Mouse (Mus musculus) intestine, embryonic 16.5 days (tissue): ENCODE results near the gene Zfhx3. TPM values are rescaled to one million over a fixed set of nuclear protein-coding genes. Genes with fewer than 3 reads are reported as not detected.

Experiments used
- ATAC-seq: fragments of 200-750 bp; cut with Nextera tagmentation; 2 replicates; pipeline ENCODE4 v1.8.0; 2017; ENCODE audit warnings: moderate TSS enrichment, moderate library complexity
- H3K27ac ChIP-seq: fragments of 300-500 bp; sonication (generic); 2 replicates; pipeline ENCODE4 v1.5.1; 2014; ENCODE audit warnings: mild to moderate bottlenecking, low read length
- H3K27me3 ChIP-seq: fragments of 300-500 bp; sonication (generic); replicated peaks from 2 replicates; pipeline ENCODE4 v1.6.1; 2014; ENCODE audit warnings: low read length, control low read depth, mixed read lengths; ENCODE audit not compliant: control insufficient read depth, insufficient read depth
- H3K36me3 ChIP-seq: fragments of 300-500 bp; sonication (generic); 2 replicates; pipeline ENCODE4 v1.6.1; 2014; ENCODE audit warnings: low read length, control low read depth; ENCODE audit not compliant: control insufficient read depth, insufficient read depth
- H3K4me1 ChIP-seq: fragments of 300-500 bp; sonication (generic); 2 replicates; pipeline ENCODE4 v1.6.1; 2014; ENCODE audit warnings: low read length, control low read depth, mixed read lengths; ENCODE audit not compliant: control insufficient read depth, insufficient read depth
- H3K4me2 ChIP-seq: fragments of 300-500 bp; sonication (generic); 2 replicates; pipeline ENCODE4 v1.6.1; 2014; ENCODE audit warnings: low read depth, low read length, control low read depth
- H3K4me3 ChIP-seq: fragments of 300-500 bp; sonication (generic); 2 replicates; pipeline ENCODE4 v1.5.1; 2014; ENCODE audit warnings: mild to moderate bottlenecking, low read length
- H3K9ac ChIP-seq: fragments of 300-500 bp; sonication (generic); 2 replicates; pipeline ENCODE4 v1.6.1; 2014; ENCODE audit warnings: low read depth, low read length
- H3K9me3 ChIP-seq: fragments of 300-500 bp; sonication (generic); 2 replicates; pipeline ENCODE4 v1.6.1; 2016; ENCODE audit warnings: low read length, control low read depth; ENCODE audit not compliant: control insufficient read depth
- WGBS: fragments of 180-500 bp; shearing (Covaris S2); extraction: QIAGEN DNeasy Blood & Tissue Kit; methylation state at CpG from one replicate; pipeline ENCODE4 v1.1.7; 2014; 5-methylcytosine and 5-hydroxymethylcytosine counted together
- polyA plus RNA-seq: library from polyadenylated mRNA; unstranded; fragments of >200 nt; fragmentation: Nextera tagmentation; extraction: Ambion mirVana; gene quantifications from 2 replicates; pipeline ENCODE4 v1.2.1, GENCODE M21; 2015

Gene Zfhx3
- polyA plus RNA-seq, 1 experiment from 2014 or later = 6.1 TPM

DNA sequence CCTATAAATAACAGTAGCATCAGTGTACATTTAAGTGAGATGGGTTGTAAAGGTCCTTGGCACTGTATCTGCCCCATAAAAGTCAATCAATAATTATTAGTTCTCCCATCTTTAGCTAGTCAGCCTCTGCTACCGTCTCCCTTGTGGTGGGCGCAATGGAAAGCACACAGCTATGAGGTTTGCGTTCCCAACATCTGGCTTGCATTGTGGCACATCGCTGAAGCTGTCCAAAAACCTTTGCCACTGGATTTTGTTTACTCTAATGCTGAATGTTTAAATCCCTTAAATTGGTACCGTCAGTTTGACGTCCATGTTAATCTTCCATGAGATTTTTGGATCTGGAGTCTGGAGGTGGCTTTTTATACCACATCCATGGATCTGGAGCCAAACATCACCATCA is 428.3 kb downstream of the Zfhx3 start:
- WGBS = 75% methylated on average over 6 of the region's 6 CpGs
- Histone ChIP-seq H3K36me3 (no peaks in the 10 kb centered on the region), H3K27me3 (no peaks in the 10 kb centered on the region), H3K4me3 (no peak overlapping the region), H3K4me2 (no peak overlapping the region), H3K9ac (no peak overlapping the region), H3K27ac (no peak overlapping the region), H3K4me1 (peaks cover 5% of the 10 kb centered on the region; the same call in 1 of the 2 replicates), H3K9me3 (no peaks in the 10 kb centered on the region)
- ATAC-seq = no peak

DNA sequence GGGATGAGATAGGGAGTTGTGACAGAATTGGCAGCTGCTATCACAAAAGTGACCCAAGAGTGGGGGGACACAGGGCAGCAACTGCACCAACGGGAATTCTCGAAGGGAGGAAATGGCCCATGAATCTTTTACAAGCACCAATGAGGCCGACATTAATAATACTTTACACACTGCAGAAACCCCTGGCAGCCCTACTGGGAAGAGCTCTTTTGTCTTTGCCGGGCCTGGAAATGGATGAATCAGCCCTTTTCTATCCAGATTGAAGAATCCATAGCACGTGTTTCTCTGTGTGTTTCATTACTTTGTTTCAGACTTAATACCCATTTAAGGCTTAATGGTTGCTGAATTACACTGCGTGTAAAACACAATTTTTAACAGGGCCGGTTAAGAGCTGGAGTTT is 430.6 kb downstream of the Zfhx3 start:
- H3K9ac ChIP-seq = no peak overlapping the region
- ATAC-seq = no peak
- H3K36me3 ChIP-seq = no peaks in the 10 kb centered on the region
- no peaks in the 10 kb centered on the region for H3K9me3 ChIP-seq
- H3K4me3 ChIP-seq = no peak overlapping the region
- H3K4me2 ChIP-seq = no peak overlapping the region
- peaks cover 5% of the 10 kb centered on the region; the same call in 1 of the 2 replicates for H3K4me1 ChIP-seq
- no peaks in the 10 kb centered on the region for H3K27me3 ChIP-seq
- H3K27ac ChIP-seq = no peak overlapping the region
- WGBS = 40% methylated on average over 7 of the region's 7 CpGs

DNA sequence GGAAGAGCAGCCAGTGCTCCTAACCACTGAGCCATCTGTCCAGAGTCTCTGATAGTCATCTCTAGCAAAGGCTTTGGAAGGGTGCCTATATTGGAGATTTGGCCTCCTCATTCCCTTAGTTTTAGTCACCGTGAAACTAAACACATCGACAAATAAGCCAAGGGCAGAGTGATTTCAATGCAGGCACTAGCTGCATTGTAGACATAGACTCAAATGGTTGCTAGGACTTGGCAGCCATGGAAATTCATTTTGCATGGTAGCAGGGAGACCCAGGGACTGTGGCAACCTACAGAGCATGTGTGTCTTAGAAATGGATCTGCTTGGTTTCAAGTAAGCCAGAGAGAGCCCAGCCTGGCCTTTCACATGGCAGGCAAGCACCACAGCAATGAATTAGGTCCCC is 435.6 kb downstream of the Zfhx3 start:
- Histone ChIP-seq H3K36me3 (no peaks in the 10 kb centered on the region), H3K4me2 (no peak overlapping the region), H3K9me3 (no peaks in the 10 kb centered on the region), H3K9ac (no peak overlapping the region), H3K27ac (no peak overlapping the region), H3K4me3 (no peak overlapping the region), H3K27me3 (no peaks in the 10 kb centered on the region), H3K4me1 (no peaks in the 10 kb centered on the region)
- ATAC-seq = no peak
- WGBS = 92% methylated on average over 2 of the region's 2 CpGs

DNA sequence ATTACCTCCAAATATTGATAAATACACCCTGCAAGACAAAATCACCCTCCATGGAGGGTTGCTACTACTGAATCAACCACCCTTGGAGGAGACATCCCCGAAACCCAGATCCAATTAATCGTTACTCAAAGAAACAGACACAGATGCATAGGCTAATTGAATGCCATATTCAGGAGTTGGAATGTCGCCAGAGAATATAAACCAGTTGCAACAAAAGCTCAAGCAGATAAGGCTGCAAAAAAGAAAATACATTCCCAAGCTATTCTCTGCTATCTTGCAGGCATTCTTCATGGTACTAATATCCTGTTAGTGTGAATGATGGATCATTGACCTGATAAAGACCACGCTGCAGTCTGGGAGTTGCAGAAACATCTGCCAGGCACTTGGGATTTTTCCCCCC is 440.7 kb downstream of the Zfhx3 start:
- no peak overlapping the region for H3K27ac ChIP-seq
- no peak for ATAC-seq
- H3K9me3 ChIP-seq = no peaks in the 10 kb centered on the region
- H3K4me1 ChIP-seq = 0 out of 2 replicates have a peak, but pooled peaks cover 2% of the 10 kb centered on the region
- no peak overlapping the region for H3K4me3 ChIP-seq
- WGBS = 50% methylated on average over 4 of the region's 4 CpGs
- no peaks in the 10 kb centered on the region for H3K27me3 ChIP-seq
- H3K4me2 ChIP-seq = no peak overlapping the region
- no peaks in the 10 kb centered on the region for H3K36me3 ChIP-seq
- H3K9ac ChIP-seq = no peak overlapping the region

GRCm38 (mm10) chr8:108387160-108387912 is 444.9 kb downstream of the Zfhx3 start:
- Histone ChIP-seq H3K36me3 (no peaks in the 10 kb centered on the region), H3K27me3 (no peaks in the 10 kb centered on the region), H3K9ac (no peak overlapping the region), H3K9me3 (no peaks in the 10 kb centered on the region), H3K4me2 (peak overlapping the region; percentile 27; the same call in 1 of the 2 replicates), H3K4me3 (no peak overlapping the region), H3K27ac (no peak overlapping the region), H3K4me1 (0 out of 2 replicates have a peak, but pooled peaks cover 2% of the 10 kb centered on the region)
- WGBS = 38% methylated on average over 22 of the region's 22 CpGs
- ATAC-seq = no peak

DNA sequence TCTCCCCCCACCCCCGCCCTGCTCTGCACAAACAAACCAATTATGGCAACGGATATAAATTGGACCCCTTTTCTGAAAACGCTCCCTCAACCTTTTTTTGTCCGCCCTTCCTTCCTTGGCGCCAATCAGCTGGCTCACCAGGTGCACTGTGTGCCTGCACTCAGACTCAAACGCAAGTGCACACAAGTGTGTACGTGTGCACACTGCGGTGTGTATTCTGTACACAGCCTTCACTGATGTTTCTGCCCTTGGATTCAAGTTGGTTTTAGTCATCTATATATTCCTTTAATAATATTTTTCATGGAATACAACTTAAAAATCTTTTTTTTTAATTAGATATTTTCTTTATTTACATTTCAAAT is 445.4 kb downstream of the Zfhx3 start:
- Histone ChIP-seq H3K27me3 (no peaks in the 10 kb centered on the region), H3K4me1 (0 out of 2 replicates have a peak, but pooled peaks cover 2% of the 10 kb centered on the region), H3K9ac (no peak overlapping the region), H3K9me3 (no peaks in the 10 kb centered on the region), H3K4me2 (no peak overlapping the region), H3K4me3 (no peak overlapping the region), H3K36me3 (no peaks in the 10 kb centered on the region), H3K27ac (no peak overlapping the region)
- WGBS = 70% methylated on average over 8 of the region's 8 CpGs
- ATAC-seq = no peak

- H3K9ac ChIP-seq = no peak overlapping the region
- H3K27me3 ChIP-seq = no peaks in the 10 kb centered on the region
- WGBS = 67% methylated on average over 9 of the region's 9 CpGs
- H3K4me2 ChIP-seq = no peak overlapping the region
- H3K27ac ChIP-seq = no peak overlapping the region
- no peaks in the 10 kb centered on the region for H3K4me1 ChIP-seq
- no peaks in the 10 kb centered on the region for H3K9me3 ChIP-seq
- H3K4me3 ChIP-seq = no peak overlapping the region
- no peak for ATAC-seq
- H3K36me3 ChIP-seq = no peaks in the 10 kb centered on the region
These were observed 450.5 kb downstream of the Zfhx3 start for GRCm38 (mm10) chr8:108392909-108393308.

GRCm38 (mm10) chr8:108402149-108402548 is 459.7 kb downstream of the Zfhx3 start:
- no peaks in the 10 kb centered on the region for H3K4me1 ChIP-seq
- no peaks in the 10 kb centered on the region for H3K9me3 ChIP-seq
- WGBS = 80% methylated on average over 9 of the region's 9 CpGs
- H3K27ac ChIP-seq = no peak overlapping the region
- no peak overlapping the region for H3K4me3 ChIP-seq
- H3K4me2 ChIP-seq = no peak overlapping the region
- H3K27me3 ChIP-seq = no peaks in the 10 kb centered on the region
- no peaks in the 10 kb centered on the region for H3K36me3 ChIP-seq
- no peak overlapping the region for H3K9ac ChIP-seq
- no peak for ATAC-seq

DNA sequence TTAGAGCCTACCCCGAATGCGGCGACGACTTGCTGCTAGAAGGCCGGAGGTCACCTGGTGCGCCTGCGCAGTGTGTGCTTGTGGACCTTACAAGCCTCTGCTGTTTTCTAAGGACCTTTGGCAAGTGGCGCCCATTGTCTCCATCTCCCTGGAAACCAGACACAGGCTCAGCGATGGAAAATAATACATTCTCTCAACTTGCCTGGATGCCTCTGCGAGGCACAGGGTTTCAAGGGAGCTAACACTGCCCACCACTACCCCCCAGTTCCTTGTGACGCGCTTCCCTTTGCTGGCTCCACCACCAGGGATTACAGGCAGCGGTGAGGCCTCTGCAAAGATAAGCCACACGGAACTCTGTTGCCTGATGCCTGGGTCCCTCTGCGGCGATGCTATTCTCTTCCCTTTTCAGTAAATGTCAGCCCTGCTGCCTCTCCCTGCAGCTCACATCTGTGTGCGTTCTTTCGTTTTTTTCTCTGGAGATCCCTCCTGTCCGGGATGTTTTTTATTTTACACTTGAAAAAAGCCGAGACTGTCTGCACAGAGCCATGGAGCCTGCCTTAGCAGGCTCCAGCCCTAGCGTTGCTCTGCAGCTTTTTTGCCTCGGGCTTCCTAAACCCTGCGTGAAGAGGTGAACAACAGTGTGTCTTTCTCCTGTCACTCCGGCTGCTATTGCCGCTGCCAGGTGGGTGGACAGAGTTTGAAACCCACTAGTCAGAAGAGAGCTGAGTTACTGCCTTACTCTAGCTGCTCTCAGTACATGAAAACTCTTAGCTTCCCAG is 464.5 kb downstream of the Zfhx3 start:
- no peak overlapping the region for H3K4me2 ChIP-seq
- no peak overlapping the region for H3K4me3 ChIP-seq
- no peaks in the 10 kb centered on the region for H3K4me1 ChIP-seq
- WGBS = 43% methylated on average over 25 of the region's 25 CpGs
- no peak overlapping the region for H3K27ac ChIP-seq
- H3K27me3 ChIP-seq = no peaks in the 10 kb centered on the region
- H3K9ac ChIP-seq = no peak overlapping the region
- no peak for ATAC-seq
- no peaks in the 10 kb centered on the region for H3K36me3 ChIP-seq
- H3K9me3 ChIP-seq = no peaks in the 10 kb centered on the region
